Mouse (Mus musculus) kidney, postnatal 14 days (tissue): ENCODE measurements around the gene Cxcl2.
A peak's percentile ranks its signal among the peaks of the same experiment; 100 is the strongest.

ENCODE experiments used
- DNase-seq: peaks from one replicate; pipeline ENCODE4 v3.0.0; 2022; ENCODE audit warnings: mixed read lengths

The Cxcl2 gene

GRCm38 (mm10) chr5:90897429-90897828 is 6.2 kb upstream of the Cxcl2 start:
- DNase-seq: no peak

- DNase-seq: no peak
Measured at GRCm38 (mm10) chr5:90899308-90899707, 4.4 kb upstream of the Cxcl2 start.

GRCm38 (mm10) chr5:90900147-90900546 is 3.5 kb upstream of the Cxcl2 start:
- DNase-seq: peak; percentile 76

GRCm38 (mm10) chr5:90900688-90901087 is 3.0 kb upstream of the Cxcl2 start:
- DNase-seq: no peak

- DNase-seq: no peak
Measured at GRCm38 (mm10) chr5:90902380-90903260, 1.1 kb upstream of the Cxcl2 start.

- peak; percentile 73 for DNase-seq
Measured at GRCm38 (mm10) chr5:90908983-90909382, 5.3 kb downstream of the Cxcl2 start.

GRCm38 (mm10) chr5:90919495-90919894 is 15.8 kb downstream of the Cxcl2 start:
- DNase-seq: no peak

- DNase-seq: no peak
Measured at GRCm38 (mm10) chr5:90922958-90923357, 19.3 kb downstream of the Cxcl2 start.

- DNase-seq: no peak
Measured at GRCm38 (mm10) chr5:90930546-90930945, 26.9 kb downstream of the Cxcl2 start.

GRCm38 (mm10) chr5:90930971-90931851 is 27.5 kb downstream of the Cxcl2 start, which contains the start of gene Mthfd2l:
Gene Mthfd2l (plus strand): TSS chr5:90931117.
- DNase-seq: peak; percentile 90

GRCm38 (mm10) chr5:90931911-90932310 is 28.2 kb downstream of the Cxcl2 start:
- DNase-seq: no peak

- no peak for DNase-seq
Measured at GRCm38 (mm10) chr5:90936706-90937105, 33.0 kb downstream of the Cxcl2 start.

- no peak for DNase-seq
Measured at GRCm38 (mm10) chr5:90945453-90945852, 41.8 kb downstream of the Cxcl2 start.

GRCm38 (mm10) chr5:90949499-90949898 is 45.8 kb downstream of the Cxcl2 start:
- DNase-seq: no peak

- DNase-seq: peak; percentile 71
Measured at GRCm38 (mm10) chr5:90951475-90951874, 47.8 kb downstream of the Cxcl2 start.

GRCm38 (mm10) chr5:90952731-90953481 is 49.2 kb downstream of the Cxcl2 start:
- no peak for DNase-seq
